Mouse (Mus musculus): Measurements from ENCODE around the gene Crip2. TPM values are rescaled to one million over a fixed set of nuclear protein-coding genes. Genes with fewer than 3 reads are reported as not detected.

The Crip2 gene
- total and polyA plus RNA-seq, 3 experiments: 1.3 to 9.5 TPM; not detected in 1

GRCm38 (mm10) chr12:113176960-113177725, 37.1 kb downstream of the Crip2 start:
- no peak; the same call in 1 of the 2 replicates for ATAC-seq (ENCODE audit: extremely low read depth, insufficient number of reproducible peaks, low FRiP score, poor library complexity, severe bottlenecking)
- Histone ChIP-seq H3K36me3 (replicated peaks) (no peaks in the 10 kb centered on the region), H3K4me1 (ENCODE audit: insufficient read depth, low read depth, low read length) (no peaks in the 10 kb centered on the region), H3K9me3 (replicated peaks) (no peaks in the 10 kb centered on the region), H3K27me3 (ENCODE audit: insufficient read depth, low read length) (peaks cover 15% of the 10 kb centered on the region), H3K4me3 (ENCODE audit: low read depth, low read length) (no peak overlapping the region)
- DNase-seq (ENCODE audit: low spot score): no peak
- no peak for TF ChIP-seq TAL1 (conservative IDR thresholded peaks at IDR 0.05; ENCODE audit: low read depth, low read length)
- TF ChIP-seq GATA2 (IDR thresholded peaks at IDR 0.05; ENCODE audit: borderline replicate concordance, low read depth, low read length): no peak
- no peak for TF ChIP-seq GATA1 (IDR thresholded peaks at IDR 0.05; ENCODE audit: borderline replicate concordance, low read length)
- TF ChIP-seq CTCF (IDR thresholded peaks at IDR 0.05; ENCODE audit: low read depth, low read length): no peak
- no peak for TF ChIP-seq POLR2AphosphoS5 (IDR thresholded peaks at IDR 0.05; ENCODE audit: insufficient replicate concordance, low read depth, low read length)

- TF ChIP-seq POLR2AphosphoS5 (IDR thresholded peaks at IDR 0.05; ENCODE audit: insufficient replicate concordance, low read depth, low read length): no peak
- TF ChIP-seq GATA2 (IDR thresholded peaks at IDR 0.05; ENCODE audit: borderline replicate concordance, low read depth, low read length): no peak
- TF ChIP-seq TAL1 (conservative IDR thresholded peaks at IDR 0.05; ENCODE audit: low read depth, low read length): no peak
- no peak for TF ChIP-seq CTCF (IDR thresholded peaks at IDR 0.05; ENCODE audit: low read depth, low read length)
- no peak for TF ChIP-seq GATA1 (IDR thresholded peaks at IDR 0.05; ENCODE audit: borderline replicate concordance, low read length)
- Histone ChIP-seq H3K27me3 (ENCODE audit: insufficient read depth, low read length) (peaks cover 4% of the 10 kb centered on the region; the same call in 1 of the 2 replicates), H3K36me3 (replicated peaks) (no peaks in the 10 kb centered on the region), H3K4me3 (ENCODE audit: low read depth, low read length) (no peak overlapping the region), H3K9me3 (replicated peaks) (peaks cover 6% of the 10 kb centered on the region), H3K4me1 (ENCODE audit: insufficient read depth, low read depth, low read length) (no peaks in the 10 kb centered on the region)
- DNase-seq (ENCODE audit: low spot score): no peak
- no peak for ATAC-seq (ENCODE audit: extremely low read depth, insufficient number of reproducible peaks, low FRiP score, poor library complexity, severe bottlenecking)
These were observed 41.0 kb downstream of the Crip2 start for GRCm38 (mm10) chr12:113181020-113181419.

GRCm38 (mm10) chr12:113184945-113185344, 44.9 kb downstream of the Crip2 start:
- Histone ChIP-seq H3K27me3 (ENCODE audit: insufficient read depth, low read length) (peaks cover 9% of the 10 kb centered on the region; the same call in 1 of the 2 replicates), H3K36me3 (replicated peaks) (no peaks in the 10 kb centered on the region), H3K4me1 (ENCODE audit: insufficient read depth, low read depth, low read length) (no peaks in the 10 kb centered on the region), H3K9me3 (replicated peaks) (peaks cover 38% of the 10 kb centered on the region), H3K4me3 (ENCODE audit: low read depth, low read length) (no peak overlapping the region)
- no peak for ATAC-seq (ENCODE audit: extremely low read depth, insufficient number of reproducible peaks, low FRiP score, poor library complexity, severe bottlenecking)
- DNase-seq (ENCODE audit: low spot score): no peak
- TF ChIP-seq TAL1 (conservative IDR thresholded peaks at IDR 0.05; ENCODE audit: low read depth, low read length) (no peak), GATA1 (IDR thresholded peaks at IDR 0.05; ENCODE audit: borderline replicate concordance, low read length) (no peak), POLR2AphosphoS5 (IDR thresholded peaks at IDR 0.05; ENCODE audit: insufficient replicate concordance, low read depth, low read length) (no peak), GATA2 (IDR thresholded peaks at IDR 0.05; ENCODE audit: borderline replicate concordance, low read depth, low read length) (no peak), CTCF (IDR thresholded peaks at IDR 0.05; ENCODE audit: low read depth, low read length) (no peak)

- Histone ChIP-seq H3K9me3 (replicated peaks) (peaks cover 38% of the 10 kb centered on the region), H3K36me3 (replicated peaks) (no peaks in the 10 kb centered on the region), H3K27me3 (ENCODE audit: insufficient read depth, low read length) (peaks cover 9% of the 10 kb centered on the region; the same call in 1 of the 2 replicates), H3K4me1 (ENCODE audit: insufficient read depth, low read depth, low read length) (no peaks in the 10 kb centered on the region), H3K4me3 (ENCODE audit: low read depth, low read length) (no peak within 1 kb of the TSS)
- no peak for DNase-seq (ENCODE audit: low spot score)
- TF ChIP-seq TAL1 (conservative IDR thresholded peaks at IDR 0.05; ENCODE audit: low read depth, low read length) (no peak), POLR2AphosphoS5 (IDR thresholded peaks at IDR 0.05; ENCODE audit: insufficient replicate concordance, low read depth, low read length) (no peak), CTCF (IDR thresholded peaks at IDR 0.05; ENCODE audit: low read depth, low read length) (no peak), GATA1 (IDR thresholded peaks at IDR 0.05; ENCODE audit: borderline replicate concordance, low read length) (no peak), GATA2 (IDR thresholded peaks at IDR 0.05; ENCODE audit: borderline replicate concordance, low read depth, low read length) (no peak)
- ATAC-seq (ENCODE audit: extremely low read depth, insufficient number of reproducible peaks, low FRiP score, poor library complexity, severe bottlenecking): no peak
These were observed 45.6 kb downstream of the Crip2 start, which contains the start of gene Tmem121 for GRCm38 (mm10) chr12:113185442-113186291. TSS of gene Tmem121 (plus strand) at chr12:113185930.

GRCm38 (mm10) chr12:113186326-113187010, 46.4 kb downstream of the Crip2 start:
- no peaks in the 10 kb centered on the region for H3K4me1 ChIP-seq (ENCODE audit: insufficient read depth, low read depth, low read length)
- TF ChIP-seq TAL1 (conservative IDR thresholded peaks at IDR 0.05; ENCODE audit: low read depth, low read length): no peak
- no peak for TF ChIP-seq POLR2AphosphoS5 (IDR thresholded peaks at IDR 0.05; ENCODE audit: insufficient replicate concordance, low read depth, low read length)
- TF ChIP-seq GATA1 (IDR thresholded peaks at IDR 0.05; ENCODE audit: borderline replicate concordance, low read length): no peak
- TF ChIP-seq GATA2 (IDR thresholded peaks at IDR 0.05; ENCODE audit: borderline replicate concordance, low read depth, low read length): no peak
- TF ChIP-seq CTCF (IDR thresholded peaks at IDR 0.05; ENCODE audit: low read depth, low read length): no peak
- peaks cover 9% of the 10 kb centered on the region; the same call in 1 of the 2 replicates for H3K27me3 ChIP-seq (ENCODE audit: insufficient read depth, low read length)
- no peak overlapping the region for H3K4me3 ChIP-seq (ENCODE audit: low read depth, low read length)
- ATAC-seq (ENCODE audit: extremely low read depth, insufficient number of reproducible peaks, low FRiP score, poor library complexity, severe bottlenecking): no peak
- DNase-seq (ENCODE audit: low spot score): no peak
- H3K36me3 ChIP-seq (replicated peaks): no peaks in the 10 kb centered on the region
- peaks cover 38% of the 10 kb centered on the region for H3K9me3 ChIP-seq (replicated peaks)
